Mouse (Mus musculus) megakaryocyte, adult 5-6 weeks (primary cell): ENCODE results near the gene Nudt8. TPM values are rescaled to one million over a fixed set of nuclear protein-coding genes. Genes with fewer than 3 reads are reported as not detected.
"Not testable (repeated sequence)": the region's sequence is repeated elsewhere in the genome, so short reads cannot be mapped to it uniquely, and the experiment has no call there.

Experiments
- ATAC-seq: 2 replicates; pipeline ENCODE4 v1.8.0; 2016; ENCODE audit warnings: mild to moderate bottlenecking, inconsistent platforms; ENCODE audit not compliant: poor library complexity, severe bottlenecking
- total RNA-seq, 2 experiments: library from RNA; stranded (forward) in 1 of 2; stranded (reverse) in 1 of 2; fragments of 153-499, 151-499 nt in 1 of 2; fragments of 221-1000, 200-1000 nt in 1 of 2; gene quantifications; 2 replicates each; pipeline versions ENCODE4 v1.2.3 to v1.2.4; 2015 to 2017

The Nudt8 gene
- total RNA-seq, 2 experiments from 2014 or later, result 5.7 to 8.6 TPM

- ATAC-seq, result peak; percentile 99
Measured at GRCm38 (mm10) chr19:4012432-4013022, 12.1 kb downstream of the Nudt8 start, which contains the start of gene Ndufv1. Gene Ndufv1, minus strand, starts transcription at chr19:4012806.

- ATAC-seq, result peak; percentile 9; the same call in 1 of the 2 replicates
Measured at GRCm38 (mm10) chr19:4013066-4013465, 12.7 kb downstream of the Nudt8 start.

DNA sequence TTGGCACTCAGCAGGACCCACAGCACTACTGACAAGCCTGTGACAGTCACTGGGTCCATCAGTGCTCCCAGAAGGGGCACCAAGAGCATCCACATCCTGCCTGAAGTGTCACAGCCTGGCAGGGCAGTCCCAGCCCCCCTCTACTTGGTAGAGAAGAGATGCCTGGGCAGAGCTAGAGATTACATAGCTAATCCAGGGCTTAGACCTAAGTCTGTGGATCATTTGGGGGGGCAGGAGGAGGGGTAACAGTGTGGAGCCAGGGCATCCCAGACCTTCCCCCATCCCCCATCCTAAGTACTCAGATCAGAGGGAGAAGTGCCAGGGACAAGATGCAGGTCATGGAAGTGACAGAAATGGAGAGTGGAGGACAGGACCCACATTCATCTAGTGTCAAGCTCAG is 14.4 kb downstream of the Nudt8 start:
- ATAC-seq, result no peak

- no peak for ATAC-seq
Measured at GRCm38 (mm10) chr19:4015635-4016034, 15.3 kb downstream of the Nudt8 start.

DNA sequence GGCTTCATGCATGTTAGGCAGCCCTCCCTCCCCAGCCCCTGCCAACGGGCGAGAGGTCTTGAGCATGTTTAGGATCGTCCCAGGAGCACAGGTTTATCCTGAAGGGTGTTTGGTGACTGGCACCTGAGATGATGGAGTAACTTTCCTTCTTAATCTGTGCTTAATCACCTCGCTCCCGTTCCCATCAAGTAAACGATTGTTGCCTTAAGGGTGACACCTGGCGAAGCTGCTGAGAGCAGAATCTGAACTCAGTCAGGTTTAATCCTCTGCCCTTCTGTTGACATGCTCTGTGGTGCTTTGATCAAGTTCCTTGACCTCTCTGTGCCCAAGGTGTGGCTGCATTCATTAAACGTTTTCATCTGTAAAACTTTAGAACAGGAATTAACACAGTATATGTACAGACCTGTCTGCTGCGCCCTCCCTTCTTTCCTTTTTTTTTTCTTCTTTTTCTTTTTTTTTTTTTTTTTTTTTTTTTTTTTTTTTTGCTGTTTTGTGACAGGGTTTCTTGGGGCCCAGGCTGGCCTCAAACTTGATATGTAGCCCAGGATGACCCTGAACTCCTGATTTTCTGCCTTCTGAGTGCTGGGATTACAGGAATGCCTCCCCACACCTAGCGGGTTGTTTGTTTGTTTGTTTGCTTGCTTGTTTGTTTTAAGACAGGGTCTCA is 17.7 kb downstream of the Nudt8 start:
- no peak for ATAC-seq

DNA sequence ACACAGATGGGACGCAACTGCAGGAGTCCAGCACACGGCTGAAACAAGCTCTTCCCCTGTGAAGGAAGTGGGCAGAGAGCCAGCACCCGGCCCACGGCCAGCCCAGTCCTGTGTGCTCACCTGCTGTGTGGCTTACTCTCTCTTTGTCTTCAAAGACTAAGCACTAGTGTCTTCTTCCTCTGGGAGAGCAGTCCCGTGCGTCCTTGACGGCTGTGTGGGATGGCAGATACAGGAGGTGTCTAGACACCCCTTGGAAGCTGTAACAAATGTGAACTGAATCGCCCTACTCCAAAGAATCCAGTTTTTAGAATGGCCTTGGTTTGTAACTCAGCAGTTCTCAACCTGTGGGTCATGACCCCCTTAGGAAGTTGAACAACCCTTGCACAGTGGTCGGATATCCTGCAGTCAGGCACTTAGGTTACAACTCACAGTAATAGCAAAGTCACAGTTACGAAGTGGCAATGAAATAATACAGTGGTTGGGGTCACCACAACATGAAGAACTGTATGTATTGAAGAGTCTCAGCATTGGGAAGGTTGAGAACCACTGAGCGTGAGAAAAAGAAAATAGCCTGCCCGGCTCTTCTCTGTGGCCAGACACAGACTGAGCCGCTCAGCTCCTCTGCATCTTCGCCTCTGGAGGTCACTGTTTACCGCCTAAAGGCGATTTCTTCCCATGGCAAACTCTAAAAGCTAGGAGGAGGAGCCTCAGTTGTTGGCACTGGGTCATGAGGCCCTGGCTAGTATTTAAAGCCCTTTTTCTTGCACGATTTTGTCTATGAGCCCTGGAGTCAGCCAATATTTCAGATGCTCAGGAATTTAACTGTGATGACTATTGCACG is 18.6 kb downstream of the Nudt8 start:
- ATAC-seq, result peak; percentile 96

DNA sequence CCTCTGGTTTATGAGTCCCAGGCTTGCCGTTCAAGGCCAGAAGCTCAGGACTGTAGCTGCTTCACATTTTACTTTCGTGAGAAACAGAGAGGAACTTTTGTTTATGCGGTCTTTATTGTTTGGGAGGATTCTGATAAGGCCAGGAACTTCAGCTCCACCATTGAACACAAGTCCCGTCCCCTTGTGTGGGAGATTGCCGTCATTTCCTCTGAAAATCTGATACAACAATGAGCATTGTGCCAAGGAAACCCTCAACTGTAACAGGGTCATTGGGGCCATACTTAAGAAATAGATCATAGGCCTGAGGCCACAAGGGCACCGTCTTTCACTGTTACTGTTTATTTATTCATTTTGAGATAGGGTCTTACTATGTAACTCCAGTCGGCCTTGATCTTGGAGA is 22.8 kb downstream of the Nudt8 start:
- no peak for ATAC-seq

GRCm38 (mm10) chr19:4027576-4027975 is 27.2 kb downstream of the Nudt8 start:
- no peak for ATAC-seq

DNA sequence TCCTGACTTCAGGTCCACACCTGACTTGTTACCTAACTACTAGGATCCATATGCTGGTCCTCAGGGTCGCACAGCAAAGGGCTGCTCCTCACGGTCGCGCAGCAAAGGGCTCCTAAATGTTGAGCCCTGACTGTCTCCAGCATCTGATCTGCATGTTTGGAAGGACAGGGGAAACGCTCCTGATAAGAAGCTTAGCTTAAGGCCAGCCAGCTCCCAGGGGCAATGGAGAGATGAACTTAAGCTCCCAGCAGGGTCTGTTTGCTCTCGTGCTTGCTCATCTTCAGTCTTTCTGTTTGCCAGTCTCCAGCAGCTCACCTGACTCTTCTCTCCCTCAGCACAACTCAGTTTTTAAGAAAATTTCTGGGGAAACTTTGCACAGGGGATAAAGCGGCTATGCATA is 32.3 kb downstream of the Nudt8 start:
- ATAC-seq, result no peak

GRCm38 (mm10) chr19:4033298-4033697 is 32.9 kb downstream of the Nudt8 start:
- ATAC-seq, result no peak

GRCm38 (mm10) chr19:4033742-4034141 is 33.4 kb downstream of the Nudt8 start:
- no peak for ATAC-seq

GRCm38 (mm10) chr19:4036327-4037045 is 36.1 kb downstream of the Nudt8 start:
- no peak for ATAC-seq

GRCm38 (mm10) chr19:4037154-4037787 is 36.9 kb downstream of the Nudt8 start:
- not testable (repeated sequence) for ATAC-seq

GRCm38 (mm10) chr19:4037788-4038232 is 37.4 kb downstream of the Nudt8 start, which contains the start of gene Gstp1:
Gene Gstp1, minus strand, starts transcription at chr19:4037985.
- peak; percentile 100 for ATAC-seq

DNA sequence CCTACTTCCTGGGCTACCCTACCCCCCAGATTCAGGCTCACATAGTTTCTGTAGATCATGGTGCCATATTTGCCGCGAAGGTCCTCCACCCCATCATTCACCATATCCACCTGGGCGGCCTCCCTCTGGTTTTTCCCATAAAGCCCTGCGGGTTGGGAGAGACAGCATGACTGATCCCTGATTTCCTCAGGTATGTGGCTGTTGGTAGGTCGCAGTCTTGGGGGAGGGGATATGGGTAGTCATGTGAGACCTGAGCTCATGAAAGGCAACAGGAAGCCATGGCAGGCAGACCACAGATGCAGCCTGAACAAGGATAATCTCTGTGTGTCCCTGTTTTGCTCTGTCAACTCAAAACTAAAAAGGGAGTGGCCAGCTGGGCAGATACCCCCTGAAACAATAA is 40.6 kb downstream of the Nudt8 start:
- ATAC-seq, result not testable (repeated sequence)

GRCm38 (mm10) chr19:4041500-4041899 is 41.1 kb downstream of the Nudt8 start:
- ATAC-seq, result not testable (repeated sequence)

DNA sequence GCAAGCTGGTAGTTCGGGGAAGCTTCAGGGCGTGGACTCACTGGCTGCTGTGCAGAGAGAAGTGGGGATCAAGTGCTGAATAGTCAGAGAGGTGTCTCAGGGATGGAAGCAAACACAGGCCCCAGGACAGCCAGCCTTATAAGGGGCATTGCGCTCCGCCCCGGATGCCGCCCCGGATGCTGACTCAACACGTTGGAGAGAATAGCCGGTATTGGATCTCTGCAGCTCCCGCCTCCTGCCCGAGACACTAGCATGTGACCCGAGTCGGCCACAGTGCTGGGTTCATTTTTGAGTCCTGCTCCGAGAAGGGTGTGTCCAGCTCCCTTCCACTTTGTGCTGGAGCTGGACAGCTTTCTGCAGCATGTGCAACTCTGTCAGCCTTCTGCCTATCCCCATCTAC is 41.7 kb downstream of the Nudt8 start:
- no peak for ATAC-seq

- ATAC-seq, result not testable (repeated sequence)
Measured at GRCm38 (mm10) chr19:4044109-4044508, 43.7 kb downstream of the Nudt8 start.

GRCm38 (mm10) chr19:4045966-4046865 is 45.8 kb downstream of the Nudt8 start, which contains the start of gene Gstp2:
Gene Gstp2, minus strand, starts transcription at chr19:4046023.
- ATAC-seq, result peak; percentile 48
